Mouse (Mus musculus): ENCODE measurements around the gene Slc30a7. TPM values are rescaled to one million over a fixed set of nuclear protein-coding genes. Genes with fewer than 3 reads are reported as not detected.

Slc30a7 gene
- 15.0 and 18.8 TPM in 2 replicates for total RNA-seq (2012; rRNA removed)
- 20.8 and 25.3 TPM in 2 replicates for total RNA-seq (2014; rRNA removed)
- 32.8 and 38.9 TPM in 2 replicates for polyA plus RNA-seq (2012; ENCODE audit: insufficient read length, low read depth)

GRCm38 (mm10) chr3:116006978-116007940 is at the start of gene Slc30a7, which contains the start of gene Extl2:
Gene Slc30a7 (minus strand): TSS chr3:116007406.
Gene Extl2 (plus strand): TSS chr3:116007462.
- Histone ChIP-seq H3K4me2 (ENCODE audit: insufficient read depth, low read depth, poor library complexity, severe bottlenecking) (peak within 1 kb of the TSS; percentile 91), H3K27ac (ENCODE audit: insufficient read depth, low read depth) (peak within 1 kb of the TSS; percentile 78), H3K27me3 (replicated peaks) (no peaks in the 10 kb centered on the region), H3K9me3 (replicated peaks; ENCODE audit: low read length) (no peaks in the 10 kb centered on the region), H3K4me1 (ENCODE audit: control insufficient read depth in 1 of 2, insufficient read depth in 2 of 2) (peaks cover 0 to 38% of the 10 kb centered on the region in 2 experiments; a peak in 3 of 4 replicates), H3K4me3 (replicated peaks in 1 of 3; ENCODE audit: low read depth in 2 of 3, low read length in 2 of 3, poor library complexity in 1 of 3) (peak within 1 kb of the TSS; percentile 82 to 100 (median 93)), H3K79me2 (replicated peaks; ENCODE audit: control insufficient read depth, extremely low read depth, insufficient read depth, poor library complexity, severe bottlenecking) (peaks cover 31% of the 10 kb centered on the region), H3K36me3 (replicated peaks in 1 of 2; ENCODE audit: control insufficient read depth in 1 of 2, insufficient read depth in 1 of 2, low read length in 1 of 2) (peaks cover 8 to 34% of the 10 kb centered on the region in 2 experiments), H3K9ac (ENCODE audit: insufficient read depth, low read depth) (peak within 1 kb of the TSS; percentile 71)
- dilution Hi-C loops (cut with MboI; ENCODE audit: extremely low pct_ligation_motif_present, extremely low pct_unique_long_range_greater_than_20kb, low sequenced_read_pairs): no loop called here
- in situ Hi-C loops (cut with MboI; ENCODE audit: low pct_ligation_motif_present, low pct_unique_long_range_greater_than_20kb, low sequenced_read_pairs): no loop called here
- DNase-seq (ENCODE audit: extremely low read depth): peak; percentile 74
- TF ChIP-seq ZMIZ1 (IDR thresholded peaks at IDR 0.05; ENCODE audit: low read depth, low read length) (peak; percentile 65; the same call in 1 of the 2 replicates), GABPA (IDR thresholded peaks at IDR 0.05; ENCODE audit: insufficient replicate concordance, low read depth, low read length) (no peak; the same call in 1 of the 2 replicates), PAX5 (IDR thresholded peaks at IDR 0.05; ENCODE audit: low read length) (no peak), POLR2A (IDR thresholded peaks at IDR 0.05; ENCODE audit: low read depth, low read length) (peak; percentile 81), HCFC1 (IDR thresholded peaks at IDR 0.05; ENCODE audit: low read depth, low read length) (peak; percentile 79), POLR2AphosphoS2 (IDR thresholded peaks at IDR 0.05; ENCODE audit: low read depth, low read length) (peak; percentile 20; the same call in 1 of the 2 replicates), CHD1 (IDR thresholded peaks at IDR 0.05; ENCODE audit: low read depth, low read length) (peak; percentile 82), MAZ (IDR thresholded peaks at IDR 0.05; ENCODE audit: low read depth, low read length) (peak; percentile 40; the same call in 1 of the 2 replicates), ZC3H11A (IDR thresholded peaks at IDR 0.05; ENCODE audit: low read depth, low read length) (no peak), ETS1 (conservative IDR thresholded peaks at IDR 0.05; ENCODE audit: low read depth, low read length) (no peak), RCOR1 (conservative IDR thresholded peaks at IDR 0.05; ENCODE audit: low read depth, low read length) (peak; percentile 60; the same call in 1 of the 2 replicates), NRF1 (IDR thresholded peaks at IDR 0.05; ENCODE audit: low read depth, low read length) (peak; percentile 17; the same call in 1 of the 2 replicates), SMC3 (IDR thresholded peaks at IDR 0.05; ENCODE audit: low read depth, low read length) (no peak), E2F4 (IDR thresholded peaks at IDR 0.05; ENCODE audit: insufficient replicate concordance, low read depth, low read length) (no peak), UBTF (IDR thresholded peaks at IDR 0.05; ENCODE audit: low read depth, low read length) (no peak), NELFE (IDR thresholded peaks at IDR 0.05; ENCODE audit: low read depth, low read length) (peak; percentile 76), CHD2 (IDR thresholded peaks at IDR 0.05; ENCODE audit: low read length) (peak; percentile 61), ZKSCAN1 (IDR thresholded peaks at IDR 0.05; ENCODE audit: borderline replicate concordance, low read depth, low read length) (no peak), KAT2A (IDR thresholded peaks at IDR 0.05; ENCODE audit: insufficient replicate concordance, low read length) (0 out of 2 replicates have a peak, but pooled peaks have one; percentile 64), CTCF (conservative IDR thresholded peaks at IDR 0.05 in 1 of 2, IDR thresholded peaks at IDR 0.05 in 1 of 2; ENCODE audit: low read depth in 2 of 2, low read length in 2 of 2) (no peak), RAD21 (IDR thresholded peaks at IDR 0.05; ENCODE audit: low read depth, low read length) (no peak), ELF1 (IDR thresholded peaks at IDR 0.05; ENCODE audit: low read depth, low read length) (peak; percentile 82), SIN3A (IDR thresholded peaks at IDR 0.05; ENCODE audit: low read length) (peak; percentile 64), MYC (IDR thresholded peaks at IDR 0.05; ENCODE audit: low read depth, low read length) (peak; percentile 83), ZNF384 (IDR thresholded peaks at IDR 0.05; ENCODE audit: low read depth, low read length) (0 out of 2 replicates have a peak, but pooled peaks have one; percentile 6), JUN (IDR thresholded peaks at IDR 0.05; ENCODE audit: insufficient read depth, low read depth, low read length) (no peak), USF2 (conservative IDR thresholded peaks at IDR 0.05; ENCODE audit: low read depth, low read length) (no peak), TBP (conservative IDR thresholded peaks at IDR 0.05; ENCODE audit: low read depth, low read length) (no peak), USF1 (IDR thresholded peaks at IDR 0.05; ENCODE audit: low read depth, low read length) (no peak), TCF12 (IDR thresholded peaks at IDR 0.05; ENCODE audit: low read depth, low read length) (peak; percentile 77), MXI1 (IDR thresholded peaks at IDR 0.05; ENCODE audit: low read depth, low read length) (peak; percentile 95), MAX (IDR thresholded peaks at IDR 0.05; ENCODE audit: low read length) (peak; percentile 83), MAFK (IDR thresholded peaks at IDR 0.05; ENCODE audit: insufficient replicate concordance, low read length) (no peak), MEF2A (IDR thresholded peaks at IDR 0.05; ENCODE audit: borderline replicate concordance, low read depth, low read length) (0 out of 2 replicates have a peak, but pooled peaks have one; percentile 54), EP300 (IDR thresholded peaks at IDR 0.05; ENCODE audit: low read length) (no peak), IRF4 (IDR thresholded peaks at IDR 0.05; ENCODE audit: low read depth, low read length) (peak; percentile 47), JUND (conservative IDR thresholded peaks at IDR 0.05; ENCODE audit: low read depth, low read length) (no peak)
